Mouse (Mus musculus): Measurements from ENCODE around the gene Gltp. TPM values are rescaled to one million over a fixed set of nuclear protein-coding genes. Genes with fewer than 3 reads are reported as not detected.

Gene Gltp
- polyA plus RNA-seq, 2 experiments, result 18.4 to 25.4 TPM

DNA sequence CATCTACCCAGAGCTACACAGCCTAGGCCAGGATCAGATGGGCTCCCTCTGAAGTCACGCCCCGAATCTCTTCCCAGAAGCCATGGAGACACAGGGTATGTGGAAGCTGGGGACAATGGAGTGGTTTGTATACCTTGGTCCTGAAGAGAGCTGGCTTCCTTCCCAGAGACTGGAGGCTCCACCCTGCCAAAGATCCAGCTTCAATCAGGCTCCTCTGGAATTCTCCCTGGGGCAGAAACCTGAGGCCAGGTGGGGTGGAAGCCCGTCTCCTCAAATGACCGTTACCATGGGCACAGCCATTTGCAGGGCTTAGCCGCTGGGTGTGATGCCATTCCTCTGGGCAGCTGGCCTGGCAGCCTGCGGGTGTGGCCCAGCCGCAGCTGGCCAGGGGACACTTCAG lies 26.0 kb downstream of the Gltp start:
- ATAC-seq (ENCODE audit: insufficient read depth), result no peak
- Histone ChIP-seq H3K27ac (no peak overlapping the region), H3K27me3 (ENCODE audit: control insufficient read depth, insufficient read depth, low read length) (no peaks in the 10 kb centered on the region; the same call in 1 of the 2 replicates), H3K36me3 (replicated peaks; ENCODE audit: control insufficient read depth, insufficient read depth, low read depth) (no peaks in the 10 kb centered on the region), H3K9ac (replicated peaks) (no peak overlapping the region), H3K4me3 (ENCODE audit: insufficient read depth in 1 of 2, low read depth in 2 of 2, low read length in 2 of 2) (no peak overlapping the region), H3K4me1 (replicated peaks; ENCODE audit: control insufficient read depth in 2 of 2, insufficient read depth in 2 of 2, low read length in 1 of 2) (peaks cover 2 to 3% of the 10 kb centered on the region in 2 experiments; a peak in 1 of 4 replicates), H3K4me2 (ENCODE audit: low read depth) (no peak overlapping the region), H3K9me3 (ENCODE audit: control insufficient read depth, low read length) (no peaks in the 10 kb centered on the region)
- no peak for DNase-seq (ENCODE audit: low read depth in 3 of 3, low spot score in 3 of 3)
- TF ChIP-seq EP300 (IDR thresholded peaks at IDR 0.05; ENCODE audit: low read depth) (no peak), CTCF (IDR thresholded peaks at IDR 0.05; ENCODE audit: low read depth) (no peak)
- WGBS (ENCODE audit: insufficient replicate concordance), result 75% methylated on average over 7 of the region's 7 CpGs

GRCm38 (mm10) chr5:114664139-114664538 lies 26.6 kb downstream of the Gltp start:
- Histone ChIP-seq H3K9me3 (ENCODE audit: control insufficient read depth, low read length) (no peaks in the 10 kb centered on the region), H3K36me3 (replicated peaks; ENCODE audit: control insufficient read depth, insufficient read depth, low read depth) (no peaks in the 10 kb centered on the region), H3K4me3 (ENCODE audit: insufficient read depth in 1 of 2, low read depth in 2 of 2, low read length in 2 of 2) (no peak overlapping the region), H3K27me3 (ENCODE audit: control insufficient read depth, insufficient read depth, low read length) (peaks cover 4% of the 10 kb centered on the region), H3K9ac (replicated peaks) (no peak overlapping the region), H3K4me2 (ENCODE audit: low read depth) (no peak overlapping the region), H3K27ac (no peak overlapping the region), H3K4me1 (replicated peaks; ENCODE audit: control insufficient read depth in 2 of 2, insufficient read depth in 2 of 2, low read length in 1 of 2) (peaks cover 2 to 3% of the 10 kb centered on the region in 2 experiments; a peak in 1 of 4 replicates)
- no peak for ATAC-seq (ENCODE audit: insufficient read depth)
- DNase-seq (ENCODE audit: low read depth in 3 of 3, low spot score in 3 of 3), result no peak
- 60% methylated on average over 4 of the region's 4 CpGs for WGBS (ENCODE audit: insufficient replicate concordance)
- no peak for TF ChIP-seq EP300 (IDR thresholded peaks at IDR 0.05; ENCODE audit: low read depth)

- TF ChIP-seq EP300 (IDR thresholded peaks at IDR 0.05; ENCODE audit: low read depth), result no peak
- no peak for TF ChIP-seq CTCF (IDR thresholded peaks at IDR 0.05; ENCODE audit: low read depth)
- Histone ChIP-seq H3K9me3 (ENCODE audit: control insufficient read depth, low read length) (no peaks in the 10 kb centered on the region), H3K4me1 (replicated peaks; ENCODE audit: control insufficient read depth in 2 of 2, insufficient read depth in 2 of 2, low read length in 1 of 2) (no peaks in the 10 kb centered on the region), H3K9ac (replicated peaks) (no peak overlapping the region), H3K4me3 (ENCODE audit: insufficient read depth in 1 of 2, low read depth in 2 of 2, low read length in 2 of 2) (no peak overlapping the region), H3K27me3 (ENCODE audit: control insufficient read depth, insufficient read depth, low read length) (peaks cover 29% of the 10 kb centered on the region), H3K36me3 (replicated peaks; ENCODE audit: control insufficient read depth, insufficient read depth, low read depth) (no peaks in the 10 kb centered on the region), H3K4me2 (ENCODE audit: low read depth) (no peak overlapping the region), H3K27ac (no peak overlapping the region)
- no peak for ATAC-seq (ENCODE audit: insufficient read depth)
- DNase-seq (ENCODE audit: low read depth in 3 of 3, low spot score in 3 of 3), result no peak
- WGBS (ENCODE audit: insufficient replicate concordance), result 18% methylated on average over 6 of the region's 6 CpGs
Measured at GRCm38 (mm10) chr5:114661029-114661428, 29.8 kb downstream of the Gltp start.

DNA sequence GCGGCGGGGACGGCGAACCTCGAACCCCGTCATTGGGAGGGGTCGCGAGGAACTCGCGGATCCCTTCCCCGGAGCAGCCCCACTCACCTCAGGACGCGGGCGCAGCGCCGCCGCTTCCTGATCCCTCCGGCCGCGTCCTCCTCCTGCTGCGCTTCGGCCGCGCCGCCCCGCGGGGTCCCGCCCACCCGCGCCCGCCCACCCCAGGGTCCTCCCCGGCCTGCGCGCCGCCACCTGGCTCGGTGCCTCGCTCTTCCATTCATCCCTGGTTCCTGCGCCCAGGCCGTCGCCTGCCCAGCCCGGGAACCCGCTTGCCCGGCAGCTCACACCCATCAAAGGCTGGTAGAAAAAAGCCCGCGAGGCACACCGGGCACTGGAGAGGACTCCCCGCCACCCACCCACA lies 32.5 kb downstream of the Gltp start, which contains the start of gene Trpv4:
Gene Trpv4, minus strand, starts transcription at position 167 of the 400 bp plus-strand sequence.
- peak within 1 kb of the TSS; percentile 44 for H3K4me2 ChIP-seq (ENCODE audit: low read depth)
- WGBS (ENCODE audit: insufficient replicate concordance), result under 1% methylated on average over 38 of the region's 47 CpGs
- no peaks in the 10 kb centered on the region for H3K4me1 ChIP-seq (replicated peaks; ENCODE audit: control insufficient read depth in 2 of 2, insufficient read depth in 2 of 2, low read length in 1 of 2)
- DNase-seq (ENCODE audit: low read depth in 3 of 3, low spot score in 3 of 3), result no peak
- no peak within 1 kb of the TSS for H3K9ac ChIP-seq (replicated peaks)
- TF ChIP-seq EP300 (IDR thresholded peaks at IDR 0.05; ENCODE audit: low read depth) (no peak), CTCF (IDR thresholded peaks at IDR 0.05; ENCODE audit: low read depth) (no peak)
- ATAC-seq (ENCODE audit: insufficient read depth), result no peak
- peaks cover 29% of the 10 kb centered on the region for H3K27me3 ChIP-seq (ENCODE audit: control insufficient read depth, insufficient read depth, low read length)
- H3K9me3 ChIP-seq (ENCODE audit: control insufficient read depth, low read length), result no peaks in the 10 kb centered on the region
- H3K27ac ChIP-seq, result no peak within 1 kb of the TSS
- H3K36me3 ChIP-seq (replicated peaks; ENCODE audit: control insufficient read depth, insufficient read depth, low read depth), result no peaks in the 10 kb centered on the region
- H3K4me3 ChIP-seq (ENCODE audit: insufficient read depth in 1 of 2, low read depth in 2 of 2, low read length in 2 of 2), result peak within 1 kb of the TSS; percentile 24 to 25; a peak in 3 of 4 replicates

GRCm38 (mm10) chr5:114657426-114657825 lies 33.4 kb downstream of the Gltp start:
- TF ChIP-seq EP300 (IDR thresholded peaks at IDR 0.05; ENCODE audit: low read depth), result no peak
- no peak for TF ChIP-seq CTCF (IDR thresholded peaks at IDR 0.05; ENCODE audit: low read depth)
- Histone ChIP-seq H3K27ac (no peak overlapping the region), H3K36me3 (replicated peaks; ENCODE audit: control insufficient read depth, insufficient read depth, low read depth) (no peaks in the 10 kb centered on the region), H3K4me2 (ENCODE audit: low read depth) (peak overlapping the region; percentile 44; the same call in 1 of the 2 replicates), H3K9me3 (ENCODE audit: control insufficient read depth, low read length) (no peaks in the 10 kb centered on the region), H3K4me3 (ENCODE audit: insufficient read depth in 1 of 2, low read depth in 2 of 2, low read length in 2 of 2) (no peak overlapping the region), H3K9ac (replicated peaks) (no peak overlapping the region), H3K27me3 (ENCODE audit: control insufficient read depth, insufficient read depth, low read length) (peaks cover 29% of the 10 kb centered on the region), H3K4me1 (replicated peaks; ENCODE audit: control insufficient read depth in 2 of 2, insufficient read depth in 2 of 2, low read length in 1 of 2) (no peaks in the 10 kb centered on the region)
- 43% methylated on average over 10 of the region's 10 CpGs for WGBS (ENCODE audit: insufficient replicate concordance)
- no peak for ATAC-seq (ENCODE audit: insufficient read depth)
- DNase-seq (ENCODE audit: low read depth in 3 of 3, low spot score in 3 of 3), result no peak

Data from liver, embryonic 14.5 days (tissue).